28 mouse cellular contexts compared by ENCODE assay signal in genomic region chr5:35237757-35238156, GRCm38 (mm10). TPM values are rescaled to one million over a fixed set of nuclear protein-coding genes. Genes with fewer than 3 reads are reported as not detected.
DNase-seq lines count a peak whose midpoint lies in the region; ATAC-seq and TF ChIP-seq lines count a peak whose summit lies in the region.
"Had no signal": no experiment of that assay in that cellular context is flagged by ENCODE, and none has a peak within 500 bp of the region (broad histone marks: within the 10 kb centered on the region; RNA-seq: fewer than 3 reads in every experiment).

No protein-coding gene starts in this region.

- H3K27ac ChIP-seq in intestine, postnatal 0 days (ENCODE audit: low read depth, low read length) = no peak overlapping the region
- no peak overlapping the region for H3K27ac ChIP-seq in intestine, embryonic 15.5 days
- H3K27ac ChIP-seq in kidney, adult 2 months (ENCODE audit: insufficient read depth, low read depth, low read length) = no peak overlapping the region
- no peak overlapping the region for H3K27ac ChIP-seq in kidney, embryonic 14.5 days (ENCODE audit: low read depth, low read length)
- H3K27ac ChIP-seq: embryonic facial prominence, embryonic 10.5 days; embryonic facial prominence, embryonic 13.5 days; forebrain, embryonic 12.5 days; forebrain, embryonic 15.5 days; heart, embryonic 15.5 days; hindbrain, embryonic 10.5 days; hindbrain, embryonic 13.5 days had no signal

- DNase-seq in kidney, adult 2 months = peak; percentile 55
- DNase-seq in kidney, adult 9 months = peak; percentile 49
- peak; percentile 19 to 54 for DNase-seq in kidney, postnatal 25 days
- DNase-seq in gastrocnemius, postnatal 36 days = no peak
- DNase-seq: adrenal gland, adult 8-10 months; adrenal gland, postnatal 25 days; cerebellum, adult 11-12 months; cerebellum, postnatal 10 days; cerebellum, postnatal 36 days; embryo, embryonic 11 days; gastrocnemius, postnatal 10 days; heart, adult 11 months; heart, postnatal 10 days; heart, postnatal 36 days had no signal

- H3K36me3 ChIP-seq in intestine, postnatal 0 days (ENCODE audit: control insufficient read depth, insufficient read depth) = no peaks in the 10 kb centered on the region
- no peaks in the 10 kb centered on the region for H3K36me3 ChIP-seq in intestine, embryonic 15.5 days
- H3K36me3 ChIP-seq in kidney, adult 2 months (ENCODE audit: control insufficient read depth, insufficient read depth, low read length) = no peaks in the 10 kb centered on the region
- H3K36me3 ChIP-seq in kidney, embryonic 14.5 days (ENCODE audit: control insufficient read depth, insufficient read depth, low read length) = no peaks in the 10 kb centered on the region
- H3K36me3 ChIP-seq: embryonic facial prominence, embryonic 10.5 days; embryonic facial prominence, embryonic 13.5 days; forebrain, embryonic 12.5 days; forebrain, embryonic 15.5 days; heart, embryonic 12.5 days; heart, embryonic 15.5 days; hindbrain, embryonic 10.5 days; hindbrain, embryonic 13.5 days had no signal

- no peak overlapping the region for H3K4me3 ChIP-seq in intestine, postnatal 0 days (ENCODE audit: low read depth, low read length)
- no peak overlapping the region for H3K4me3 ChIP-seq in intestine, embryonic 15.5 days (replicated peaks)
- H3K4me3 ChIP-seq in kidney, adult 2 months (ENCODE audit: insufficient read depth, low read depth, low read length) = no peak overlapping the region
- H3K4me3 ChIP-seq in kidney, embryonic 14.5 days (ENCODE audit: low read length) = no peak overlapping the region
- H3K4me3 ChIP-seq: embryonic facial prominence, embryonic 10.5 days; embryonic facial prominence, embryonic 13.5 days; erythroblast, embryonic 14.5 days; forebrain, embryonic 12.5 days; forebrain, embryonic 15.5 days; heart, embryonic 12.5 days; heart, embryonic 15.5 days; hindbrain, embryonic 10.5 days; hindbrain, embryonic 13.5 days had no signal

- TF ChIP-seq POLR2A in kidney, adult 2 months (IDR thresholded peaks at IDR 0.05; ENCODE audit: low read depth, low read length) = no peak

- intact Hi-C loops in gastrocnemius, postnatal 36 days (cut with DNase I) = no loop called here

- H3K27me3 ChIP-seq in intestine, postnatal 0 days (replicated peaks; ENCODE audit: control insufficient read depth, insufficient read depth, low read length) = no peaks in the 10 kb centered on the region
- H3K27me3 ChIP-seq in intestine, embryonic 15.5 days (replicated peaks) = 0 out of 2 replicates have a peak, but pooled peaks cover 3% of the 10 kb centered on the region
- no peaks in the 10 kb centered on the region for H3K27me3 ChIP-seq in kidney, adult 2 months (replicated peaks; ENCODE audit: control insufficient read depth, insufficient read depth, low read length)
- H3K27me3 ChIP-seq in kidney, embryonic 14.5 days (ENCODE audit: control insufficient read depth, insufficient read depth, low read length) = no peaks in the 10 kb centered on the region
- H3K27me3 ChIP-seq: embryonic facial prominence, embryonic 13.5 days; forebrain, embryonic 12.5 days; forebrain, embryonic 15.5 days; hindbrain, embryonic 13.5 days had no signal

- 34% methylated on average over 4 of the region's 4 CpGs for WGBS in intestine, postnatal 0 days
- WGBS in intestine, embryonic 15.5 days = 61% methylated on average over 4 of the region's 4 CpGs
- 49% methylated on average over 4 of the region's 4 CpGs for WGBS in kidney, adult 2 months
- 59% methylated on average over 4 of the region's 4 CpGs for WGBS in kidney, embryonic 14.5 days

- peak; percentile 66; the same call in 1 of the 2 replicates for ATAC-seq in intestine, postnatal 0 days
- ATAC-seq in intestine, embryonic 15.5 days = no peak
- no peak for ATAC-seq in kidney, embryonic 14.5 days (ENCODE audit: low FRiP score, low TSS enrichment)
- no peak for ATAC-seq in megakaryocyte progenitor cell, adult 5-6 weeks (replicated peaks; ENCODE audit: poor library complexity)
- ATAC-seq: activated CD4-positive, CD25-positive, alpha-beta regulatory T cell, adult 4 months; forebrain, embryonic 15.5 days had no signal

- H3K9me3 ChIP-seq in intestine, postnatal 0 days (ENCODE audit: control insufficient read depth) = peaks cover 8% of the 10 kb centered on the region; the same call in 1 of the 2 replicates
- no peaks in the 10 kb centered on the region for H3K9me3 ChIP-seq in intestine, embryonic 15.5 days
- no peaks in the 10 kb centered on the region for H3K9me3 ChIP-seq in kidney, embryonic 14.5 days (ENCODE audit: control insufficient read depth, low read length)
- H3K9me3 ChIP-seq: embryonic facial prominence, embryonic 10.5 days; forebrain, embryonic 12.5 days; forebrain, embryonic 15.5 days; heart, embryonic 12.5 days; heart, embryonic 15.5 days; hindbrain, embryonic 10.5 days had no signal

- no peak overlapping the region for H3K9ac ChIP-seq in intestine, postnatal 0 days (ENCODE audit: low read depth, low read length)
- no peak overlapping the region for H3K9ac ChIP-seq in intestine, embryonic 15.5 days
- H3K9ac ChIP-seq in kidney, embryonic 14.5 days (ENCODE audit: low read depth, low read length) = no peak overlapping the region
- H3K9ac ChIP-seq: embryonic facial prominence, embryonic 13.5 days; forebrain, embryonic 12.5 days; forebrain, embryonic 15.5 days; heart, embryonic 12.5 days; heart, embryonic 15.5 days; hindbrain, embryonic 13.5 days had no signal

- H3K4me1 ChIP-seq in intestine, postnatal 0 days (replicated peaks; ENCODE audit: control insufficient read depth, insufficient read depth, low read length) = no peaks in the 10 kb centered on the region
- no peaks in the 10 kb centered on the region for H3K4me1 ChIP-seq in intestine, embryonic 15.5 days (replicated peaks)
- no peaks in the 10 kb centered on the region for H3K4me1 ChIP-seq in kidney, adult 2 months (ENCODE audit: control insufficient read depth, insufficient read depth, low read length)
- no peaks in the 10 kb centered on the region for H3K4me1 ChIP-seq in kidney, embryonic 14.5 days (ENCODE audit: control insufficient read depth, insufficient read depth, low read length)
- H3K4me1 ChIP-seq: embryonic facial prominence, embryonic 13.5 days; forebrain, embryonic 12.5 days; forebrain, embryonic 15.5 days; heart, embryonic 12.5 days; heart, embryonic 15.5 days; hindbrain, embryonic 13.5 days had no signal

- TF ChIP-seq CTCF in intestine, postnatal 0 days (IDR thresholded peaks at IDR 0.05; ENCODE audit: low read depth) = no peak
- no peak for TF ChIP-seq CTCF in kidney, adult 2 months (conservative IDR thresholded peaks at IDR 0.05; ENCODE audit: insufficient read depth, insufficient read length, low read depth, low read length)

- no peak overlapping the region for H3K4me2 ChIP-seq in intestine, postnatal 0 days (replicated peaks; ENCODE audit: low read depth)
- no peak overlapping the region for H3K4me2 ChIP-seq in intestine, embryonic 15.5 days (replicated peaks)
- H3K4me2 ChIP-seq in kidney, embryonic 14.5 days (replicated peaks; ENCODE audit: low read depth, low read length) = no peak overlapping the region
- H3K4me2 ChIP-seq: embryonic facial prominence, embryonic 13.5 days; forebrain, embryonic 12.5 days; forebrain, embryonic 15.5 days; heart, embryonic 12.5 days; heart, embryonic 15.5 days; hindbrain, embryonic 13.5 days had no signal

RNA-seq across cellular contexts. Expression of gene Adra2c, which starts 40.4 kb away (rescaled TPM):
- polyA plus RNA-seq in intestine, postnatal 0 days (2015; fragmentation: Nextera tagmentation; extraction: Ambion mirVana) = 0.13 TPM in 2 replicates
- polyA plus RNA-seq in intestine, embryonic 15.5 days (2015; fragmentation: Nextera tagmentation; extraction: Ambion mirVana) = 0.05 and 0.08 TPM in 2 replicates
- 1.8 and 2.1 TPM in 2 replicates for polyA plus RNA-seq in kidney, adult 2 months (2012; rRNA removed)
- polyA plus RNA-seq in kidney, embryonic 14.5 days (2014; fragmentation: Nextera tagmentation; extraction: Ambion mirVana) = 0.47 and 0.58 TPM in 2 replicates
- total RNA-seq in megakaryocyte progenitor cell, adult 5-6 weeks (2015) = not detected in 2 replicates
- not detected in 2 replicates for total RNA-seq in megakaryocyte progenitor cell, adult 5-6 weeks (2017)
- total RNA-seq in gastrocnemius, postnatal 36 days (2021) = under 1 TPM; 0.17 to 0.28 TPM
- polyA plus RNA-seq: activated CD4-positive, CD25-positive, alpha-beta regulatory T cell, adult 4 months; embryonic facial prominence, embryonic 10.5 days; erythroblast, embryonic 14.5 days; heart, embryonic 15.5 days had no signal

Comparison
In these comparisons a context has a peak if more than half of its experiments do, and no peak if none do; other contexts are left out.
1. DNase-seq: peak in kidney, adult 2 months (single experiment), kidney, adult 9 months (single experiment) and kidney, postnatal 25 days (2 of 2); none in gastrocnemius, postnatal 36 days (0 of 2).